Mouse (Mus musculus) cerebellum, adult 11-12 months (tissue): ENCODE data around the gene Gm44511.
A peak's percentile ranks its signal among the peaks of the same experiment; 100 is the strongest.

Source experiments
- DNase-seq: peaks from one replicate; pipeline ENCODE4 v3.0.0; 2022

Gene Gm44511

GRCm38 (mm10) chr6:128826132-128826531 is at the start of gene Gm44511, which contains the start of gene Klrb1b:
Gene Gm44511 (minus strand): TSS chr6:128826315.
Gene Klrb1b (minus strand): TSS chr6:128826331.
- DNase-seq = no peak

GRCm38 (mm10) chr6:128871910-128872610 is 45.9 kb upstream of the Gm44511 start:
- DNase-seq = no peak

- no peak for DNase-seq
Measured at GRCm38 (mm10) chr6:128868861-128869260, 42.7 kb upstream of the Gm44511 start.

- no peak for DNase-seq
Measured at GRCm38 (mm10) chr6:128857976-128858375, 31.9 kb upstream of the Gm44511 start.

DNA sequence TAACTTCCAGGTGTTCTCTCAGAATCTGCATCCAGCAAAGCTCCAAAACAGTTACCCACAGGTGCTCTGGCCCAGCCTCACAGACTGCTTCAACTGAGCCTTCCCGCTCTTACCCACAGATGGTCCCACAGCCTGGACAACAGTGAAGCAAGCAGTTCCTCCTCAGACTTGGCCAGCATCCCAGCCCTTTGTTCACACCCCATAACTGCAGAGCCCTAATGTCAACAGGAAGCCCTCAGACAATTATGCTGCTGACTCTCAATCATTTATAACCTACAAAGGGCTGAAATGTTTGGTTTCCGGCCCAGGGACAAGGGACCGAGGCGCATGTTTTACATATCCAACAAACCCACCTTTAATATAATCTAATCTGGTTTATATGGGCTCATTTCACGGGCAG is 30.1 kb upstream of the Gm44511 start:
- peak; percentile 59 for DNase-seq

- no peak for DNase-seq
Measured at GRCm38 (mm10) chr6:128855477-128855876, 29.4 kb upstream of the Gm44511 start.

GRCm38 (mm10) chr6:128854895-128855294 is 28.8 kb upstream of the Gm44511 start:
- no peak for DNase-seq

DNA sequence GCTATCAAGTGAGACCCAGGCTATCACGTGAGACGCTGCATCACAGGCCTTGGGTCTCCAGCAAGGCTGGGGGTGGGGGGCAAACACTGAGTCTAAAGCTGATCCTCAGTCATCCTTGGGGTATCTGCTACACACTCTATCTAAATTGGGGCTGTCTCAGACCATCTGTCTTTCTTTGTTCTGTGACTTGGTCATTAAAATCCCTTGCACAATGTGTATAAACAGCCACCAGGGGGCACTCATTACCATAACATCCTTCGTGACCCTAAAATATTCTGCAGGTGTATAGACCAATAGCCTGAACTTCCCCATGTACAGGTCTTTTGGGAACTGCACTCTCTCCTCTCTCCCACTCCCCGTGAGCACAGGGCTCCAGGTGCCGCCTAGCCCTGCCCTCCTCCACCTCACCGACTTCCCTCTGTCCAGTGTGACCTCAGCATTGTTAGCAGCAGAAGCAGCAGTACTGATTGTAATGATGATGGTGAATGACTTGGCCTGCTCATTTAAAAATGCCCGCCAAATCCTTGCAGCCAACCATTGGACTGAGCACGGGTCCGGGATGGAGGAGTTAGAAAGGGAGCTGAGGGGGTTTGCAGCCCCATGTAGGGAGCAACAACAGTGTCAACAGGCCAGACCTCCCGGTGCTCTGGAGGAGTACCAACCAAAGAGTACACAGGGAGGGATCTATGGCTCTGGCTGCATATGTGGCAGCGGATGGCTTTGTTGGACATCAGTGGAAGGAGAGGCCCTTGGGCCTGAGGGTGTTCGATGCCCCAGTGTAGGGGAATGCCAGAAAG is 28.1 kb upstream of the Gm44511 start:
- DNase-seq = no peak

DNA sequence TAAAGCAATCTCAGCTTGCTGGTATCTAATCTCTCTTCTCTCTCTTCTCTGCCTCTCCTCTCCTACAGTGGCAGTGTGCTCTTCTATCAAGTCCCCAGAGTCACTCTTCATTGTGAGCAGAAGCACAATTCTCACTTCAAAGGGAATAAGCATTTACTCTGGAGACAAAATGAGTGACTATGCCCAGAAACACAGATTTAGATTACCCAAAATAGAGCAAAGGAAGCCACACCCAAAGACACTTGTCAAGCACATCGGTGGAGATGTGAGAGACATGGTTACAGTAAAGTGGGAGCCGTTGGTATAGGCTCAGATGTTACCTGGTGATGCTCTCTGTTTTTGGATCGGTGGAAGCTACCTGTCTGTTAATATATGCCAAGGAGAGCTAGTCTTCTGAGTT is 26.7 kb upstream of the Gm44511 start:
- no peak for DNase-seq

DNA sequence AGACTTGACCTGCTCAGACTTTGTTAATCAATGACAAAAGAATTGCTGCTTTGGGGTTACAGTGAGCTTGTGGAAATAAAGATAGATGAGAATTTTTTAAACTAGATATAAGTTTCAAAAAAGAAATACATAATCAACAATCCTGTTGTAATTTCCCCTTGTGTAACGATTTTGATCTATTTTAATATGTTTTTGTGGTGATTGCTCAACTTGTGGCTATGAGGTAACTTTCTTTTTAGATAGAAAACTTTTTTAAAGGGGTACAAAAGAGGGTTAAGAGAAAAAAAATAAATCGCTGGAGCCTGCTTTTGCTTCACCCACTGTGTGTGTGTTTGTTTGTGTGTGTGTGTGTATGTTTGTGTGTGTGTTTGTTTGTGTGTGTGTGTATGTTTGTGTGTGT is 25.0 kb upstream of the Gm44511 start:
- DNase-seq = no peak

- DNase-seq = no peak
Measured at GRCm38 (mm10) chr6:128850671-128851070, 24.6 kb upstream of the Gm44511 start.

GRCm38 (mm10) chr6:128849902-128850301 is 23.8 kb upstream of the Gm44511 start:
- DNase-seq = no peak

DNA sequence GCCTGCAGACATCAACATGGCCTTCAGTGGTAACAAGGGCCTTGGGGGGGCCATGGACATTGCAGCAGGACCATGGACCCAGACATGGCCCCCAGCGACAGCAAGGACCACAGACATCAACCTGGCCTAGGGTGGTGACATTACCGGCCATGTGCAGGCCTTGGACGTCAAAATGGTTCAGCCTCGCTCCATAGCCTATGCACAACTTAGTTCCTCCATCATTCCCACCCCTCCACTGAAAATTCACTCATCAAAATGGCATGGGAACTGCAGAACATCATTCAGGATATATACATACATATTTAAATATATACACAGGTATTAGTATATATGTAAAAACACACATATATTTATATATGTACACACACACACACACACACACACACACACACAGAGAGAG is 21.3 kb upstream of the Gm44511 start:
- no peak for DNase-seq

GRCm38 (mm10) chr6:128845998-128846542 is 20.0 kb upstream of the Gm44511 start:
- DNase-seq = no peak

DNA sequence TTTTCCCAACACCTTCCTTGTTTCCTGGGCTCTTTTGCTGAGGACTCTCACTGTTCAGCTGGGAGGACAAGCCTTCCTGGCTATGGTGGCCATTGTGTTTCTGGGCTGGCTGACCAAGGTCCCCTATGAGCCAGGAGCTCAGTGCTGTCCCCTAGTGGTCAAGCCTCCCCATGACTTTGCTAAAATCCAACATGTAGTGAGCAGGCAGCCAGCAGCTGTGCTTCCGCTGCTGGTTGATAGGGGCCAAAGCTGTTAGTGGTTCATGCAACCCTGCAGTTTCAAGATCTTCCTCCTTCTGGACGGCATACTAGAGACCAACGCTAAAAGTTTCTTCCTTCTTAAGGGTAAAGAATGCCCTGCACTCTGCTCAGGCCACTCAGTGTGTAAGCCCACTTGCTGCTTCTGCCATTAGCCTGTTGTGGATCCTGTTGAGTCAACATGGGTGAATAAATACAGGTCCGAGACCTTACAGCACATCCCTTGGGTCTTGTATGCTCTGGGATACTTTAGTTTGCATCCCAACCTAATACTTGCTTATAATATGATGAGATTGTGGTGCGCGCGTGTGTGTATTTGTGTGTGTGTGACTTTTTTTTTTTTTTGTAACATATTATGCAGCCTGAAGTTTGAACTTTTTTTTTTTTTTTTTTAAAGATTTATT is 19.3 kb upstream of the Gm44511 start:
- peak; percentile 82 for DNase-seq

DNA sequence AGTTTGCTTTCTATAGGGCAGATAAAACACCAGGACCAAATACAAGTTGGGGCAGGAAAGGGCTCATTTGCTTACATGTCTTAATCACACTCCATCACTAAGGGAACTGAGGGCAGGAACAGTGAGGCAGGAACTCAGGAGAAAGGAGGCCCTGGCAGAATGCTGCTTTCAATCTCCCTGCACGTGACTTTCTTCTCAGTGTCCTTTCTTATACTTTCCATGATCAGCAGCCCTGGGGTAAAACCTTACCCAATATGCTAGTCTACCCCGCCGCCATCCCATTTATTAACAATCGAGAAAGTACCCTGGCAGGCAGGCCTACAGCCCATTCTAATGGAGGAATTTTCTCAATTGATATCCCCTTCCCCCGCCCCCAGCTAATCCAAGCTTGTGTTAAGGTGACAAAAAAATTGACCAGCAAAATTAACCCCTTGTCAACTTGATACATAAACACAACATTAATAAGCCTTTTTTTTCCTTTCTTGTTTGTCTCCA is 18.5 kb upstream of the Gm44511 start:
- DNase-seq = no peak

GRCm38 (mm10) chr6:128844131-128844530 is 18.0 kb upstream of the Gm44511 start:
- peak; percentile 39 for DNase-seq

- no peak for DNase-seq
Measured at GRCm38 (mm10) chr6:128843479-128843992, 17.4 kb upstream of the Gm44511 start.

DNA sequence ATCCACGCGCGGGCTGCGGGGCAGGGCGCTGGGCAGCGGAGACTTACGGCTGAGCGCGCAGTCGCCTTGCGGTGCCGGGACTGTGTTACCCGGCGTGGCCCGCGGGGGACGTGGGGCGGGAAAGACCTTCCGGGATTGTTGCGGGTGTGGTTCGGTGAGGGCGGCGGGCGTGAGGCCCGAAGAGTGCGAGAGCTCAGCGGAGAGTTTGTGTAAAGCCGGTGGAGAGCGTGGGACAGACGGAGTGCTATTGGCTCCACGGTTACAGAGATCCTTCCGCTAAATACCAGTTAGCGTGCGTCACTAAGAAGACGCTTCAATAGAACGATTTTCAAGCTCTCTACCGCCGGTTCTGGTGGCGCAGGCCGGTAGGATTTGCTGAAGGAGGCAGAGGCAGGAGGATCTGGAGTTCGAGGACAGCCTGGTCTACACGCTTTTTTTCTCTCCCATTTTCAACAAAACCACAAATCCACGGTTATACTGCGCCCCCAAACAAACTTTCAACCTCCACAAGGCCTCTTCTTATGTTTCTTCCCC is 16.9 kb upstream of the Gm44511 start:
- DNase-seq = peak; percentile 94

GRCm38 (mm10) chr6:128842356-128842944 is 16.3 kb upstream of the Gm44511 start:
- no peak for DNase-seq

GRCm38 (mm10) chr6:128841327-128842089 is 15.4 kb upstream of the Gm44511 start:
- no peak for DNase-seq
